Mouse (Mus musculus) heart, postnatal 14 days (tissue): ENCODE results near the gene Mnt. TPM values are rescaled to one million over a fixed set of nuclear protein-coding genes. Genes with fewer than 3 reads are reported as not detected.
"Not testable (repeated sequence)": the region's sequence is repeated elsewhere in the genome, so short reads cannot be mapped to it uniquely, and the experiment has no call there.

Experiments
- DNase-seq, 2 experiments: peaks; one replicate each; pipeline ENCODE4 v3.0.0; 2021 to 2022
- intact Hi-C: fragments of 180-260 bp; cut with DNase I; formaldehyde crosslinking; loops from one replicate; pipeline ENCODE4 v1.15.1; 2025
- long read RNA-seq, 2 experiments: library from polyadenylated mRNA; stranded (forward); transcript quantifications; one replicate each; pipeline ENCODE4 v2.0.0; 2021
- total RNA-seq, 2 experiments: library from RNA; stranded (reverse); gene quantifications; 2 replicates each; pipeline ENCODE4 v1.2.3; 2021

Gene Mnt
- total RNA-seq = 10 to 100 TPM; 10.5 to 11.6 TPM
- long read RNA-seq, experiment 1, full-length matches to known transcripts = 1 of 10 reads
- long read RNA-seq, experiment 1, partial matches to known transcripts = 9 of 10 reads
- long read RNA-seq, experiment 1, other reads (novel, unspliced or antisense) = 0 of 10 reads
- long read RNA-seq, experiment 2, partial matches to known transcripts = 7 of 7 reads
- long read RNA-seq, experiment 2, other reads (novel, unspliced or antisense) = 0 of 7 reads

DNA sequence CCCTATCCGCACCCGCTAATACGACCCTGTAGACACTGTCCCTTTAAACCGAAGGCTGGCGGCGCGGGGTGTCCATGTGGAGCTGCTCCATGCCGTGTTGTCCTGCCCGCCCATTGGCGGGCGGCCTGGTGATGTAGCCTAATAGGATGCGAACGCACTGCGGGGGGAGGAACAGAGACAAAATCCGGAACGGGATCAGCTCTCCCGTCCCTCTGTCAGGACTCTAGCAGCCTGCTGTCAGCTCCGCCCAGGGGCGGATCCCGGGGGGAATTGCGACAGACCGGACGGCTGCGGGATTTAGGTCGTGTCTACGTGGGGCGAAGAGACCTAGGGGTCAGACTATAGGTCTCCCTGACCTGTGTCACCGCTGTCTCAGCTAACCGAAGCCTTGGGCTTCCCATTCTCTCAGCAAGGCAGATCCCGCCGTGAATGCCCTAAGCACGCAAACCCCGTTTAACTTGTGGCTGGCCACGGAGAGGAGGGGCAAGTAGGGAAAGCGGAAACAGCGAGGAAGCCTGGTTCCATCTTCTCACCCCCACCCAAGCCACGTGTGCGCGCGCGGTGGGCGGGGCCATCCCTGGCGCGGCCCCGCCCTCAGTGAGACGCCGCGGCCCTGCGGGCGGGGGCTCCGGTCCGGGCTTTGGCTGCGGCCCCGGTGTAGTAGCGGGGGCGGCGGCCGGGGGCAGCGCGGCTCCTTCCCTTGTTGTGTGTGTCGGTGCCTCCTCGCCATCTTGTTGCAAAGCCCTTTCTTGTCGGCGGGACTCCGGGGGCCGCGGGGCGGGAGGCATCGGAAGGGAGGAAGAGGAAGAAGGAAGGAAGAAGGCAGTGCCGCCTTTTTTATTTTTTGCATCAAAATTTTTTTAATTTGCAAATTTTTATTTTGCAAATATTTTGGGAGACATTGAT lies at the start of gene Mnt:
Gene Mnt (plus strand): TSS at position 665 of the 906 bp plus-strand sequence.
- intact Hi-C loops = no loop called here

DNA sequence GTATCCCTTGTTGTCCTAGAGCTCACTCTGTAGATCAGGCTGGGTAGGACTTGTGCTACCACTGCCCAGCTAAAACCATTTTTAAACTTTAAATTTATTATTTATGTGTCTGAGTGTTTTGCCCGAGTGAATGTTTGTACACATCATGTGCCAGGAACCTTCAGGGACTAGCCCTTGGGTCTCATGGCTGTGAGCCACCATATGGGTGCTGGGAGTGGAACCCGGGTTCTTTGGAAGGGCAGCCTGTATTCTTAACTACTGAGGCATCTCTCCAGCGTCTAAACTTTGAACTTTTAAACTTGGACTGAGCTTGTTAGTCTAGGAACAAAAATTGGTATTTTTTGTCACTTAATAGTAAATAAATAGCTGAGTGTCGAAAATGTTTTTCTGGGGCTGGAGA lies 37.8 kb upstream of the Mnt start:
- intact Hi-C loops = no loop called here
- no peak for DNase-seq

More for the DNA sequence above, at the start of gene Mnt:
- peak; percentile 97 to 98 for DNase-seq

DNA sequence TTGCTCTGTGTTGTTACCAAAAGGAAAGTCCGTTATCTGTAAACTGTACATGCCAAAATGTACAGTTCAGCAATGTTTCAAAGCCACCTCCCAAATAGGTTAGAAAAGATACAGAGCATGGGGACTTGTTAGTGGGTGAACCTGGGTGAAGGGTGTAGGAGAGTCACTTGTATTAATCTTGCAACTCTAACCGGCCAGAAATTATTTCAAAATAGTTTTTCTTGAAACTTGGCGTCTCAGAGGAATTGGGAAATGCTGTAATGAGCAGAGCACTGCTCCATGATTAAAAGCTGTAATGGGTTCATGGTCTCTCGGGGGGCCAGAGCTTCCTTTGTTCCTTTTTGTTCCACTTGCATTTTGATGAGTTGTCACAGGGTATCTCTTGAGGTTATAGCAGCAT lies 30.1 kb upstream of the Mnt start:
- DNase-seq = no peak
- intact Hi-C loops = no loop called here

DNA sequence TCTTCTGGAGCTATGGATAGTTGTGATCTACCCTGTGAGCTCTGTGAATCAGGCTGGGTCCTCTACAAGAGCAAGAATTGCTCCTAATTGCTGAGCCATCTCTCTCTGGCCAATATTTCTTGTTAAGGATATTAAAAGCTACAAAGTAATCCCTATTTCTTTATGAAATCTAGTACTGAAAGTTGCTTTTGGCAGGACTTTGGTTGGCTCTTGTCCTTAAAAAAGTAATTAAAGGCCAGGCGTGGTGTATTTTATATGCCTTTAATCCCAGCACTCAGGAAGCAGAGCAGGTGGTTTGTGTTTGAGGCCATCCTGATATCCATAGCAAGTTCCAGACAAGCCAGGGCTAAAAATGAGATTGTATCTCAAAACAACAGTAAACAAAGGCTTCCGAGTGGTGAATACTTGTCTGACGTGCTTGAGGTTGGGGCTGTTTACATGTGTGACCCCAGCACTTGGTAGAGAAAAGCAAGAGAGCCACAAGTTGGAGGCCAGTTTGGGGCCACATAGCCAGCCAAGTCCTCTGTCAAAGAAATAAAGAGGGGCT lies 26.6 kb upstream of the Mnt start:
- DNase-seq = no peak
- intact Hi-C loops = no loop called here

DNA sequence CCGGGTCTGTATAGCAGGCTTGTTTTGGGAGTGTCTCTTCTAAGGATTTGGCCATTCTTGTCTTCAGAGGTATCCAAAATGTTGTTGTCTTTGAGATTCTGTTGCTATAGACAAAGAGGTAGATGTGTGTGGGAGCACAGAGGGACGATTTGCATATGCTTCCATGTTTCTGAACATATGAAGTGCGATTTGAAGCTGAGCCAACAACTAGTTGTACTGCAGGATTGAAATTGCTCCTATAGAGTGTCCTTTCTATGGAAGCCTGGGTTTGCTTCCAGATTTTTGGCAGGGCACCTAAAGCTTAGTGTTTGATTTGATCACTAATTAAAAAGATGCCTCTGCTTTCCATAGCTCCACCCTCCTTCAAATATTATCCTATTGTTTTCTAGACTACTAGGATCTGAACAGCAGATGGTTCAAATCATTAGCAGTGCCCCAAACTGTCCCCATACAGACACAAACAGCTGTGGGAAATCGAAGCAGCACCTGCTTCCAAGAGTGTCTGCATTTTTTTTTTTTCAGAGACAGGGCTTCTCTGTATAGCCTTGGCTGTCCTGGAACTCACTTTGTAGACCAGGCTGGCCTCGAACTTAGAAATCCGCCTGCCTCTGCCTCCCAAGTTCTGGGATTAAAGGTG lies 23.4 kb upstream of the Mnt start:
- no peak for DNase-seq
- intact Hi-C loops = no loop called here

DNA sequence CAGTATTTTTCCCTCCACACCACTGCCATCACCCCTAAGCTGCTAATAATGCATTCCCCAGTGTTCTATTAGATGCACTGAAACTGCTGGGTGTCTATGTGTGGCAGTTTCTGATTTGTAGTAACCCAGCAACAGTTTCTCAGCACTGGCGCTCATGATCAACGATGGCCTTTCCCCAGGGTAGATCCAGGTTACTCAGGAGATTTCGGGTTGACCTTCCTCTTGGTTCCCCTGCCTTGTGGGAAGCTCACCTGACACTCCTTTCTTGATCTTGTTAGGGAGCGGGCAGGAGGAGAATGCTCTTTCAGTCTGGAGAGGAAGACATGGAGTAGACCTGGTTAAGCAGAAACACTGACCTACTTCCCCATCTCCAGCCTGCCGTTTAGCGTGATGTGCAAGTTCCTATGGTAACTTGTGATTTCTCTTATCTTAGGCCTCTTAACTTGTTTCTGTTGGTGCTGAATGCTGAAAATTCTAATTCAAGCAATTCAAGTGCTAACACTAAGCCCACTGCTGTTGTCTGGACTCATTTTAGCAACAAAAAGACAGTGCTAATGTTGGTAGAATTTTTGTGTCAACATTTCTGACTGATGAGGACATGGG lies 22.4 kb upstream of the Mnt start:
- DNase-seq = no peak
- intact Hi-C loops = no loop called here

DNA sequence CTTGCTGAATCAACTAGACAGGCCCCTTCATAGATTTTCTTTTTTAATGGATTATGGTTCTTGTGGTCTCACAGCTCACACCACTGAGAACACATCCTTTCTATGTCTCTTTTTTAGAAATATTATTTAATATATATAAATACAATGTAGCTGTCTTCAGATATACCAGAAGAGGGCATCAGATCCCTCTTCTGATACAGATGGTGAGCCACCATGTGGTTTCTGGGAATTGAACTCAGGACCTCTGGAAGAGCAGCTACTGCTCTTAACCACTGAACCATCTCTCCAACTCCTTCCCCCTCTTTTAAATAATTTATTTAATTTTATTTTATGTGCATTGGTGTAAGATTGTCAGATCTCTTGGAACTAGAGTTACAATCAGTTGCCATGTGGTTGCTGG lies 20.6 kb upstream of the Mnt start:
- intact Hi-C loops = no loop called here

DNA sequence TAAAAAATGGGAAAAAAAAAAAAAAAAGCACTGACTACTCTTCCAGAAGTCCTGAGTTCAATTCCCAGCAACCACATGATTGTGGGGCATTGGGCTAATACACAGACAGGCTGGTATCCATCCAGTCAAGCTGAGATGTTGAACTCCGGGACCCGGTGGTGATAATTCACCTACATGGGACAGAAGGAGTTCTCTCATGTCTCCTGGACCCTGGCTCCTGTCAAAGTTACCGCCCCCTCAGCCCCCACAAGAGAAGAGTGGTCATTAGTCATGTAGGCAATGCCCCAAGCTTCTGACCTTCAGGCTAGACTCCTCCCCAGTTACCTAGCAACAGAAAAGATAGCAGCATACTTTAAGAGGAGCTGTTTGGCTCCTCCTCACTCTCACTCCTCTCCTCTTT lies 19.7 kb upstream of the Mnt start:
- intact Hi-C loops = not testable (repeated sequence)

More for the DNA sequence above, 20.6 kb upstream of the Mnt start:
- DNase-seq = no peak

DNA sequence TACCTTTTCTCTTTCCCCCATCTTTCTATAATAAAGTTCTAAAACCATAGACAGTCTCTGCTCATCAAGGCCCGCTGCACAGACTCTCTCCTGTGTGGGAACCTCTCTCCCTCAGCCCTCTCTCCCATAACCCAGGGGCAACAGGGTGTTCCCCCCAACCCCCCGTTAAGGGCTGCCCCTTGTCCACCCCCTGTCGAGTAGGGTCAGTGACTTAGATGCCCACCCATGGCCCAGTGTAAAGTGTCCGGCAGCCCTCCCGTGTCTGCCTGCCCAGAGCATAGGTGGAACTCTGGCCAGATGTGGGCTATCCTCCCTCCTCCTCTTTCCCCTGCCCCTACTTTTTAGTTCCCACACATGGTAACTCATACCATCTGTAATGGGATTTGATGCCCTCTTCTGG lies 19.2 kb upstream of the Mnt start:
- DNase-seq = no peak
- intact Hi-C loops = no loop called here

More for the DNA sequence above, 19.7 kb upstream of the Mnt start:
- not testable (repeated sequence) for DNase-seq

DNA sequence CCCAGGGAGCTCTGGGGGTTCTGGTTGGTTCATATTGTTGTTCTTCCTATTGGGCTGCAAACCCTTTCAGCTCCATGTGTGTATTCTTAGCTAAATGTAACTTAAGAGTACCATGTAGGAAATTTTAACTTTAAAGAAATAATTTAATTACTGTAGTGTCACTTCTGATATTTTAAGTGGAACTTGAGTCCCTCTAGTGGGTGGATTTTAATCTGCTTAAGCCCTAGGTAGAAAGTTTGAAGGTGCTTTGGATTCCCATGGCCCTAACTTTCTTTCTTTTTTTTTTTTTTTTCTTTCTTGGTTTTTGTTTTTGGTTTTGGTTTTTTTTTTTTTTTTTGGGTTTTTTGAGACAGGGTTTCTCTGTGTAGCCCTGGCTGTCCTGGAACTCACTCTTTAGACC lies 14.9 kb upstream of the Mnt start:
- intact Hi-C loops = loop anchor here (2.0 kb wide), 1 partner anchor 179 kb away; no protein-coding TSS in a partner anchor
- DNase-seq = no peak

DNA sequence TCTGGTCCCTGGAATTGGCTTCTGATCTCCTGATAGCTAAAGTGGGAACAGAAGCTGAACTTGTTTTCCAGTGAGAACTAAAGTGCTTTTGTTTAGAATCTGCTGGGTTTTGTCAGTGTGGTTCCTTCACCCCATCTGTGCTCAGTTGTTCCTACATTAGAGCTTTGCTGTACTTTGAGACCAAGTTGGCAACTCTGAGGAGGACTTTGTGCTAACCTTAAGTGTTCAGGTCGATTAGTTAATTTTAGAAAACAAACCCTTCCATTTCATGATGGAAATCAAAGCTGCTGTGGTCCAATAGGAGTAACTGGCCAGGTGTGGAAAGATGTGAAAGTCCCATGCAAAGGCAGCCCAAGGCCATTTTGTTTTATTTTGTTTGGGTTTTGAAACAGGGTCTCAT lies 9.8 kb upstream of the Mnt start:
- intact Hi-C loops = loop anchor here (1.0 to 5.0 kb wide), 2 partner anchors 26 to 351 kb away; no protein-coding TSS in a partner anchor
- DNase-seq = no peak

DNA sequence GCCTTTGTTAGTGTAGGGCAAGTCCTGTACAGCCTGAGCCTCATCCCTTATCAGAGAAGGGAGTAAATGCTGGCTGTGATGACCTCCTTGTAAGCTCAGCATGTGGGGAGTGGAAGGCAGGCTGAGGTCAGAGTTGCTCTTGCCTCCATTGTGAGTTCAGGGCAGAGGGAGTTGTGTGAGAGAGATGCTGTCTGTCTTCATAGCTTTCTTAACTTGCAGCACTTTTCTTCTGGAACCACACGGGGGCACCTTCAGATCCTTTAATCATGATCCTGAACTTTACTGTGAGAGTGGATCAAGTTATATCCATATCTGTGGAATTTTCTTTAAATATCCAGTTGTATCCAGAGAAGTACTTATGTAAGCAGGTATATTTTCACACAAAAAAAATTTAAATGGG lies 9.3 kb upstream of the Mnt start:
- peak in 1 of 2 experiments; percentile 34 for DNase-seq
- intact Hi-C loops = loop anchor here (1.0 to 5.0 kb wide), 2 partner anchors 26 to 351 kb away; no protein-coding TSS in a partner anchor

DNA sequence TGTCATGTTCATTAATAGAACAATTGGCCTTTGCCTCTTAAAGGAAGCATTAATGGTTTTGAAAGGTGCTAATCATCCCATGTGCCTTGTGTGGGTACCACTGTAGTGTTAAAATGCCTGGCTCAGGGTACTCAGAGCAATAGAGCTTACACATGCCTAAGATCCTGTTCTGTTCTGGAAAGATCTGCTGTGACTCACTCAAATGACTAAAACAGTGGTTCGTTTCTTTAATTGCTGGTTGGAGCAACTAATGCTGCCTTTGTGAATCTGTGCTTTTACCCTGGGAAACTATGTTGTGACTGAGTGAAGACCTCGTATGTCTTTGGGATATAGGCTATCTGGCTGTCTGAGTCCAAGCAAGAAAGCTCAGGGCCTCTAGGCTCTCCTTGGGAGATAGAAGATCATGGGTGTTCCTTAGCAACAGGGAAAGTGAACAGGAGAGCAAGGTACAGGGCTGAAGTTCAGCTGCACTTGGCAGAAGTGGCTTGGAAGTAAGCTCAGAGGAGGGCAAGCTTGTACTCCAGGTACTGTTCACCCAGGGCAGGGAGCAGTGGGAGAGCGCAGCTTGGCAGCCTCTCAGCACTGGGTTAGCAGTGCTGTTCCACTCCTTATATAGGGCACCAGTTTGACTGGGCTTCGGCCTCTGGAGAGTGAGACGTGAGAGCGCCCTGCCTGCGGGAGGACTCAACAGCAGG lies 7.8 kb upstream of the Mnt start:
- intact Hi-C loops = loop anchor here (5.0 kb wide), 1 partner anchor 349 kb away; no protein-coding TSS in a partner anchor
- peak in 1 of 2 experiments; percentile 10 for DNase-seq

DNA sequence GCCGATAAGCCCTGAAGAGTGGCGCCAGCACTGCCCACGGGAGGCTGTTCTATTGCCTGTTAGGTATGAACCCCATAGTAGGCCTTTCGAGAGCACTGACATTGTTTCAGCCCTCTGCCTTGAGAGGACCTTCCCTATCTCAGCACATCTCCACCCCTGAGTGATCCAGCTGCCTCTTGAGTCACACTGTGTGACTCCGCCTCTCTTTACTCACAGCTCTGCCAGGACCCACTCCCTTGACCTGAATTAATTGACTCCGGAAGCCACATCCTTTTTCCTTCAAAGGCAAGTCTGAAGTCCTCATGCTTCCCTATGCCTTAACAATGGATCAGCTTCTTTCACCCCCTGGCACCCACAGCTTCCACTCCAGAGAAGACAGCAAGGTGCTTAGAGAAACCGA lies 4.6 kb upstream of the Mnt start:
- DNase-seq = no peak

DNA sequence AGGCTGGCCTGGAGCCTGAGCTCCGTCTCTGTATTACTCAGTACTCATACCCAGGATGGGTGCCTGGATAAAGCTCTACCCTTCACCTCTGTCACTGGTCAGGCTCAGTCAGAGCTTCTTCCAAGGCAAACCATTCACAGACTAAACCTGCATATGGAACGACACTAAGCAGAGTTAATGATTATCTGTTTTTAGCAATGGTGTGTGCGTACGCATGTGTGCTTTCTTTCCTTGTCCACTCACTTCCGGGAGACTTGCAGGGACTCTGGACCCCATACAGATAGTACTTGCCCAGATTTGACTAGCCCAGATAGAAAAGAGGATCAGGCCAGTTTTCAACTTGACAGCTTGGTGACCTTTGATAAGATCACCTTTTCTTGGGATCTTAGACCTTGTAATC lies 4.0 kb upstream of the Mnt start:
- intact Hi-C loops = no loop called here
- no peak for DNase-seq

More for the DNA sequence above, 4.6 kb upstream of the Mnt start:
- intact Hi-C loops = no loop called here

DNA sequence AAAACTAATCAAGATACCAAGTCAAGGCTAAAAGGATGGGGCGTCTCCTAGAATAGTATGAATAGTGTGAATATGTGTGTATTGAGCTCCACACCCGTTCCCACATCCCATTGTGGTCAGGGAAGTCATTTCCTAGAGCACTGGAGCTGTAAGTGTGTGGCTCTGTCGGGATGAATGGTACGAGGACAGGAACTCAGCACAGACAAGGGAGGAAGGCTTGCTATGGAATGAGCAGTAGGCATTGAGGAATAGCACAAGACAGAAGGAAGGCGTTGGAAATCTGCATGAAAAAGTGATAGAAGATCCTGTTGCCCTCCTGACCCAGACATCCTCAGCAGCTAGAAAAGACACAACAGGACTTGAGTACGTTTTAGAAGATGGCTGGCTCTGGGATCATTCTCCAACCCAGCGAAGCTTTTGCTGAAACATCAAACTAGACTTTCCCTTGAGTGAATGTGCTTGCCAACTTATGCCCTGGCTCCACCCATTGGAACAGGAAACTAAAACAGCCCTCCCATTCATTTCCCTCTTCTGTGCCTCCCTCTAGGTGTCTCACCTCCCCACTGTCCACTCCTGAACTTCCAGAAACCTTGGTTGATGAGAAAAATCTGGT lies 2.8 kb upstream of the Mnt start:
- DNase-seq = no peak
- intact Hi-C loops = no loop called here

DNA sequence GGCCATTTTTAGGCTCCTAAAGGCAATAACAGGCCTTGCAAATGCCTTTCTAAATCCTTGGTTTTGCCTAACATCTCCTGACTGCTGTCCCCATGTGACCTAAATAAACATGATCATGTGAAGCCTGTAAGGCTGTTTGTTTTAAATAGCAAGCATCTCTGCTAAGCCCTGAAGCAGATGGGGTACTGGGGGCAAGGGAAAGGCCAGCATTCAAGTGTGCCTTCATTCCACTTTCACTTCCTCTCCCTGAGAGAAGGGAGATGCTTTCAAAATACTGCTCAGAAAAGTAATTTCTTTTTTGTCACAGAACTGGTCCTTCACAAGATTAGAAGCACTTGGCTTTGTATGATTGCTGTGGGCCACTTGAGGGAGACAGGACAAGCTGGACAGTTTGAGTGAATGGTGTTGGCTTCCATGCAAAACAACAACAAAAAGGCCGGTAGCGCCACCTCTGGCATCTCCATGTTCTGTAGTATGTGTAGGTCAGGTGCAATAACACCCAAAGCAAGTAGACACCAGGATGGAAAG lies 2.3 kb upstream of the Mnt start:
- intact Hi-C loops = no loop called here
- DNase-seq = no peak

DNA sequence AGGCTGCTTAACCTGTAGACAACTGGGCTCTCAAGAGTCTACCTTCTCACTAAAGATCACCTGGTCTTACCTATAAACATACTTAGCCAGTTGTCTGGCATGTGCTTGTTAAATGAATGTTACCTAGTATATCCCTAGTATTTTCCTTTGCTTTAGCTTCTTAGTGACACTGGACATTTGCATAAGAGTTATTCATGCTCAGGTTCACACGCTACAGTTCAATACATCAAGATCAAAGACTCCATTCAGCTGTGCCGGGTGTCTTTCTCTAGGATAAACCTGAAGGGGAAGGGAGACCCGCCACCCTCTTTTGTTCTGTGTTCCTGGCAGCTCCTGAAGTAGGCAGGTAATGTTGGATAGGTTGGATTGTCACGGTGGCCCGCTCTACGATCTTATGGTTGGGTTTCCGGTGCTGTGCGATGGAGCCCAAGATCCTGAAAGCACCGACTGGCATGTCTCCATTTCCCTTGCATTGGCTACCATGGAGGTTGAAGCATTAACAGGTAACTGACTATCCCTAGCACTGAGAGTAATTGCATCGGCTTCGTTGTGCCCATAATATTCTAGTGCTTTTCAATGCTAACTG lies 1.7 kb upstream of the Mnt start:
- intact Hi-C loops = no loop called here

DNA sequence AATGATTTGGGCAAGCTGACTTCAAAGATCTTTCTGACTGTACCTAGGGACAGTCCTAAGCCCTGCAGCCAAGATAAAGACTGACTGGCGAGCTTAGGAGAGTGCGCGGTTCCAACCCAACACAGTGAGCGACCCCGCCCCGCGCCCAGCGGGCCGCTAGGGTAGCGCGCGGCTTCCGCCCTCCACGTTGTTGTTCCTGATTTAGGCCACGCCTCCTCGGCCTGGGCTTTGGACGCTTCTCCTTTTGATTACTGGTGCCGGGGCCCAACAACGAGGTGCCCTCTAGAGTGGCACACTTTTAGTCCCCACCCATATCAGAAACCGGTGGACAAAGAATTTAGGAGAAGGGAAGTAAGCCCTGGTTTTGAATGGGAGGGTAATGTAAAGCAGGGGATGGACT lies 908 bp upstream of the Mnt start:
- intact Hi-C loops = no loop called here
- DNase-seq = peak; percentile 84 to 88

More for the DNA sequence above, 1.7 kb upstream of the Mnt start:
- DNase-seq = no peak
